10 mouse cellular contexts compared by ENCODE assay signal in genomic region chr4:48380940-48381339, GRCm38 (mm10).
A peak's percentile ranks its signal among the peaks of the same experiment; 100 is the strongest.
DNase-seq lines count a peak whose midpoint lies in the region; ATAC-seq and TF ChIP-seq lines count a peak whose summit lies in the region.
"Had no signal": no experiment of that assay in that cellular context is flagged by ENCODE, and none has a peak within 500 bp of the region (broad histone marks: within the 10 kb centered on the region; RNA-seq: fewer than 3 reads in every experiment).

No protein-coding gene starts in this region.

- no peak overlapping the region for H3K4me3 ChIP-seq in lung, postnatal 0 days (ENCODE audit: low read depth, low read length)
- H3K4me3 ChIP-seq: embryonic facial prominence, embryonic 13.5 days; neural tube, embryonic 12.5 days had no signal

- whole genome bisulfite sequencing in large intestine, adult 2 months, result 3% methylated on average over 2 of the region's 2 CpGs
- 0% methylated on average over 2 of the region's 2 CpGs for WGBS in lung, postnatal 0 days

- no peak; the same call in 1 of the 2 replicates for ATAC-seq in lung, postnatal 0 days
- no peak for ATAC-seq in inflammation-experienced regulatory T-cells, adult 6 months

- no peak overlapping the region for H3K9ac ChIP-seq in lung, postnatal 0 days (replicated peaks; ENCODE audit: low read depth)
- H3K9ac ChIP-seq: embryonic facial prominence, embryonic 13.5 days; neural tube, embryonic 12.5 days had no signal

- no peaks in the 10 kb centered on the region for H3K27me3 ChIP-seq in lung, postnatal 0 days (replicated peaks; ENCODE audit: insufficient read depth, low read length)
- H3K27me3 ChIP-seq: embryonic facial prominence, embryonic 13.5 days; neural tube, embryonic 12.5 days had no signal

- no peak for TF ChIP-seq EP300 in lung, postnatal 0 days (IDR thresholded peaks at IDR 0.05)

- no peak overlapping the region for H3K27ac ChIP-seq in lung, postnatal 0 days (ENCODE audit: low read length)
- H3K27ac ChIP-seq: embryonic facial prominence, embryonic 13.5 days; neural tube, embryonic 12.5 days had no signal

- peak; percentile 80 for DNase-seq in 416B (ENCODE audit: low read depth)
- DNase-seq in NIH3T3 (ENCODE audit: low read depth), result peak; percentile 90
- DNase-seq in cerebellum, postnatal 14 days, result peak; percentile 85 to 90
- peak; percentile 68 for DNase-seq in gastrocnemius, adult 18-20 months (ENCODE audit: low spot score)
- peak; percentile 70 for DNase-seq in large intestine, adult 2 months (ENCODE audit: low read depth, low spot score)
- peak; percentile 88 for DNase-seq in lung, postnatal 0 days (ENCODE audit: low spot score)
- DNase-seq in right cerebral cortex, postnatal 14 days, result peak; percentile 87

- H3K9me3 ChIP-seq in lung, postnatal 0 days (ENCODE audit: low read length), result no peaks in the 10 kb centered on the region
- H3K9me3 ChIP-seq: embryonic facial prominence, embryonic 13.5 days; neural tube, embryonic 12.5 days had no signal

- TF ChIP-seq CTCF in lung, postnatal 0 days (IDR thresholded peaks at IDR 0.05), result peak; percentile 80

- no peaks in the 10 kb centered on the region for H3K36me3 ChIP-seq in lung, postnatal 0 days (ENCODE audit: insufficient read depth, low read length)
- H3K36me3 ChIP-seq: embryonic facial prominence, embryonic 13.5 days; neural tube, embryonic 12.5 days had no signal

- H3K4me2 ChIP-seq in lung, postnatal 0 days (replicated peaks; ENCODE audit: low read depth, low read length), result no peak overlapping the region
- H3K4me2 ChIP-seq: embryonic facial prominence, embryonic 13.5 days; neural tube, embryonic 12.5 days had no signal

- no peaks in the 10 kb centered on the region for H3K4me1 ChIP-seq in lung, postnatal 0 days (ENCODE audit: insufficient read depth, low read depth, low read length)
- H3K4me1 ChIP-seq: embryonic facial prominence, embryonic 13.5 days; neural tube, embryonic 12.5 days had no signal
